In genomic region chr15:77397450-77398132, GRCm38 (mm10) we compare ENCODE assay signal across 16 mouse cellular contexts. TPM values are rescaled to one million over a fixed set of nuclear protein-coding genes. Genes with fewer than 3 reads are reported as not detected.
DNase-seq lines count a peak whose midpoint lies in the region; ATAC-seq and TF ChIP-seq lines count a peak whose summit lies in the region.
"Not testable (repeated sequence)": the region's sequence is repeated elsewhere in the genome, so short reads cannot be mapped to it uniquely, and the experiment has no call there.
"Had no signal": no experiment of that assay in that cellular context is flagged by ENCODE, and none has a peak within 500 bp of the region (broad histone marks: within the 10 kb centered on the region; RNA-seq: fewer than 3 reads in every experiment).

No protein-coding gene starts in this region.

- H3K9ac ChIP-seq in heart, embryonic 14.5 days (ENCODE audit: low read length); intestine, postnatal 0 days (ENCODE audit: low read depth, low read length); liver, embryonic 14.5 days (replicated peaks); stomach, embryonic 16.5 days (ENCODE audit: low read length): not testable (repeated sequence)

- not testable (repeated sequence) for TF ChIP-seq CTCF in intestine, postnatal 0 days (IDR thresholded peaks at IDR 0.05; ENCODE audit: low read depth); liver, embryonic 14.5 days (IDR thresholded peaks at IDR 0.05; ENCODE audit: low read depth)

- H3ac ChIP-seq in myocyte (ENCODE audit: control insufficient read depth, insufficient read length): not testable (repeated sequence)

- DNase-seq in adrenal gland, postnatal 10 days: peak; percentile 41
- peak; percentile 17 to 31 for DNase-seq in frontal cortex, postnatal 36 days (ENCODE audit: low spot score in 2 of 2)
- not testable (repeated sequence) for DNase-seq in liver, embryonic 14.5 days (ENCODE audit: low read depth in 3 of 3, low spot score in 3 of 3)

- WGBS in heart, embryonic 14.5 days: 21% methylated on average over 11 of the region's 11 CpGs
- WGBS in intestine, postnatal 0 days: 17% methylated on average over 11 of the region's 11 CpGs
- 58% methylated on average over 11 of the region's 11 CpGs for WGBS in liver, embryonic 14.5 days (ENCODE audit: insufficient replicate concordance)
- WGBS in stomach, embryonic 16.5 days: 30% methylated on average over 11 of the region's 11 CpGs

- not testable (repeated sequence) for H3K4me1 ChIP-seq in heart, embryonic 14.5 days (ENCODE audit: control insufficient read depth in 2 of 2, insufficient read depth in 2 of 2, low read length in 2 of 2); intestine, postnatal 0 days (replicated peaks; ENCODE audit: control insufficient read depth, insufficient read depth, low read length); liver, embryonic 14.5 days (replicated peaks; ENCODE audit: control insufficient read depth in 2 of 2, insufficient read depth in 2 of 2, low read length in 1 of 2); stomach, embryonic 16.5 days (ENCODE audit: control insufficient read depth, insufficient read depth, low read length)

- peak overlapping the region; percentile 11 for H3K4me2 ChIP-seq in heart, embryonic 14.5 days (ENCODE audit: low read length)
- H3K4me2 ChIP-seq in intestine, postnatal 0 days (replicated peaks; ENCODE audit: low read depth): peak overlapping the region; percentile 54
- H3K4me2 ChIP-seq in liver, embryonic 14.5 days (ENCODE audit: low read depth): not testable (repeated sequence)
- peak overlapping the region; percentile 63 for H3K4me2 ChIP-seq in myocyte (ENCODE audit: low read depth)
- peak overlapping the region; percentile 34; the same call in 1 of the 2 replicates for H3K4me2 ChIP-seq in stomach, embryonic 16.5 days (ENCODE audit: low read depth, low read length)

- TF ChIP-seq POLR2A in myocyte (IDR thresholded peaks at IDR 0.05; ENCODE audit: insufficient read length, low read depth): not testable (repeated sequence)

- H3K36me3 ChIP-seq in heart, embryonic 14.5 days (ENCODE audit: control insufficient read depth, insufficient read depth, low read length); intestine, postnatal 0 days (ENCODE audit: control insufficient read depth, insufficient read depth); liver, embryonic 14.5 days (replicated peaks; ENCODE audit: control insufficient read depth, insufficient read depth, low read depth); myocyte (ENCODE audit: control insufficient read depth, insufficient read depth); stomach, embryonic 16.5 days (ENCODE audit: control insufficient read depth, insufficient read depth, low read length): not testable (repeated sequence)

- peak overlapping the region; percentile 41 to 59 for H3K27ac ChIP-seq in heart, embryonic 14.5 days (replicated peaks in 1 of 2; ENCODE audit: control insufficient read depth in 1 of 2, insufficient read depth in 1 of 2, low read depth in 2 of 2, low read length in 2 of 2)
- H3K27ac ChIP-seq in intestine, postnatal 0 days (ENCODE audit: low read depth, low read length): peak overlapping the region; percentile 28; the same call in 1 of the 2 replicates
- not testable (repeated sequence) for H3K27ac ChIP-seq in liver, embryonic 14.5 days
- H3K27ac ChIP-seq in stomach, embryonic 16.5 days (ENCODE audit: low read length): peak overlapping the region; percentile 85

- TF ChIP-seq EP300 in liver, embryonic 14.5 days (IDR thresholded peaks at IDR 0.05; ENCODE audit: low read depth): not testable (repeated sequence)

- not testable (repeated sequence) for H3K27me3 ChIP-seq in heart, embryonic 14.5 days (ENCODE audit: control insufficient read depth, insufficient read depth, low read length); intestine, postnatal 0 days (replicated peaks; ENCODE audit: control insufficient read depth, insufficient read depth, low read length); liver, embryonic 14.5 days (ENCODE audit: control insufficient read depth, insufficient read depth, low read length); myocyte (ENCODE audit: control insufficient read depth, insufficient read depth, insufficient read length); stomach, embryonic 16.5 days (ENCODE audit: control insufficient read depth, insufficient read depth, low read length)

- H3K9me3 ChIP-seq in heart, embryonic 14.5 days (ENCODE audit: control insufficient read depth, low read length); intestine, postnatal 0 days (ENCODE audit: control insufficient read depth); liver, embryonic 14.5 days (ENCODE audit: control insufficient read depth, low read length); stomach, embryonic 16.5 days (replicated peaks; ENCODE audit: control insufficient read depth, low read length): not testable (repeated sequence)

- ATAC-seq in heart, embryonic 14.5 days (ENCODE audit: insufficient number of reproducible peaks, insufficient read depth, low FRiP score, low read depth): peak; percentile 76
- ATAC-seq in intestine, postnatal 0 days: peak; percentile 85
- ATAC-seq in liver, embryonic 14.5 days (ENCODE audit: insufficient read depth): peak; percentile 52; the same call in 1 of the 2 replicates
- peak; percentile 90 for ATAC-seq in stomach, embryonic 16.5 days (ENCODE audit: insufficient read depth, low FRiP score)

- H3K4me3 ChIP-seq in heart, embryonic 14.5 days (ENCODE audit: control insufficient read depth in 1 of 2, insufficient read depth in 1 of 2, low read depth in 1 of 2, low read length in 2 of 2); intestine, postnatal 0 days (ENCODE audit: low read depth, low read length); liver, embryonic 14.5 days (ENCODE audit: insufficient read depth in 1 of 2, low read depth in 2 of 2, low read length in 2 of 2); myocyte; stomach, embryonic 16.5 days (replicated peaks; ENCODE audit: low read length): not testable (repeated sequence)

- H3K79me2 ChIP-seq in myocyte (ENCODE audit: control insufficient read depth, insufficient read depth): not testable (repeated sequence)

TF ChIP-seq in myocyte, 11 proteins besides CTCF, POLR2A, EP300 and RAD21:
- peak; percentile 49 for TF ChIP-seq USF1 (IDR thresholded peaks at IDR 0.05; ENCODE audit: low read depth)

RNA-seq across cellular contexts. Expression of gene Apol7a, which starts 1.3 kb away (rescaled TPM):
- total RNA-seq in adrenal gland, postnatal 10 days (2021): 1 to 10 TPM; 3.8 to 5.1 TPM
- 0.11 and 0.31 TPM in 2 replicates for polyA plus RNA-seq in heart, embryonic 14.5 days (2014; fragmentation: Nextera tagmentation; extraction: Ambion mirVana)
- 30.9 and 31.4 TPM in 2 replicates for polyA plus RNA-seq in intestine, postnatal 0 days (2015; fragmentation: Nextera tagmentation; extraction: Ambion mirVana)
- 0.25 and 0.26 TPM in 2 replicates for polyA plus RNA-seq in liver, embryonic 14.5 days (2012; rRNA removed)
- 0.56 and 0.69 TPM in 2 replicates for polyA plus RNA-seq in liver, embryonic 14.5 days (2014; fragmentation: Nextera tagmentation; extraction: Ambion mirVana)
- 0.18 TPM for polyA plus RNA-seq in myocyte (2012; fragmentation: generic; extraction: Trizol)
- polyA plus RNA-seq in stomach, embryonic 16.5 days (2015; fragmentation: Nextera tagmentation; extraction: Ambion mirVana): 9.0 and 17.9 TPM in 2 replicates
- polyA plus RNA-seq: embryonic facial prominence, embryonic 13.5 days; forebrain, embryonic 12.5 days; hindbrain, embryonic 11.5 days; inflammation-experienced regulatory T-cells, adult 6 months; midbrain, embryonic 12.5 days had no signal

RNA-seq across cellular contexts. Expression of gene Apol9a, which starts 13.3 kb away (rescaled TPM):
- total RNA-seq in adrenal gland, postnatal 10 days (2021): under 1 TPM; 0.30 to 0.58 TPM
- polyA plus RNA-seq in heart, embryonic 14.5 days (2014; fragmentation: Nextera tagmentation; extraction: Ambion mirVana): 0.82 and 0.94 TPM in 2 replicates
- 26.2 and 33.1 TPM in 2 replicates for polyA plus RNA-seq in intestine, postnatal 0 days (2015; fragmentation: Nextera tagmentation; extraction: Ambion mirVana)
- not detected in 2 replicates for polyA plus RNA-seq in liver, embryonic 14.5 days (2012; rRNA removed)
- not detected in 2 replicates for polyA plus RNA-seq in liver, embryonic 14.5 days (2014; fragmentation: Nextera tagmentation; extraction: Ambion mirVana)
- polyA plus RNA-seq in myocyte (2012; fragmentation: generic; extraction: Trizol): 16.3 TPM
- polyA plus RNA-seq in stomach, embryonic 16.5 days (2015; fragmentation: Nextera tagmentation; extraction: Ambion mirVana): not detected in 2 replicates
- polyA plus RNA-seq: embryonic facial prominence, embryonic 13.5 days; forebrain, embryonic 12.5 days; limb, embryonic 15.5 days; midbrain, embryonic 12.5 days had no signal

RNA-seq across cellular contexts. Expression of gene Apol7b, which starts 49.7 kb away (rescaled TPM):
- not detected for total RNA-seq in adrenal gland, postnatal 10 days (2021)
- polyA plus RNA-seq in heart, embryonic 14.5 days (2014; fragmentation: Nextera tagmentation; extraction: Ambion mirVana): not detected in 2 replicates
- polyA plus RNA-seq in intestine, postnatal 0 days (2015; fragmentation: Nextera tagmentation; extraction: Ambion mirVana): 0.21 TPM in 1 of 2 replicates, not detected in the other
- polyA plus RNA-seq in liver, embryonic 14.5 days (2012; rRNA removed): not detected in 2 replicates
- polyA plus RNA-seq in liver, embryonic 14.5 days (2014; fragmentation: Nextera tagmentation; extraction: Ambion mirVana): not detected in 2 replicates
- polyA plus RNA-seq in myocyte (2012; fragmentation: generic; extraction: Trizol): not detected
- 0.19 TPM in 1 of 2 replicates, not detected in the other for polyA plus RNA-seq in stomach, embryonic 16.5 days (2015; fragmentation: Nextera tagmentation; extraction: Ambion mirVana)
- total RNA-seq: layer of hippocampus, adult 8-10 months; neutrophil, adult 5-6 weeks had no signal
- polyA plus RNA-seq: embryonic facial prominence, embryonic 13.5 days; forebrain, embryonic 12.5 days; hindbrain, embryonic 11.5 days; kidney, postnatal 0 days; limb, embryonic 15.5 days; midbrain, embryonic 12.5 days had no signal
